Mouse (Mus musculus): ENCODE data around the gene S100a13.

The S100a13 gene

GRCm38 (mm10) chr3:90508287-90508949 is 5.8 kb upstream of the S100a13 start:
- DNase-seq (ENCODE audit: low spot score): no peak

GRCm38 (mm10) chr3:90508950-90509746 is 5.1 kb upstream of the S100a13 start, which contains the start of gene Chtop:
Gene Chtop (minus strand): TSS chr3:90509498.
- DNase-seq (ENCODE audit: low spot score): peak; percentile 100

DNA sequence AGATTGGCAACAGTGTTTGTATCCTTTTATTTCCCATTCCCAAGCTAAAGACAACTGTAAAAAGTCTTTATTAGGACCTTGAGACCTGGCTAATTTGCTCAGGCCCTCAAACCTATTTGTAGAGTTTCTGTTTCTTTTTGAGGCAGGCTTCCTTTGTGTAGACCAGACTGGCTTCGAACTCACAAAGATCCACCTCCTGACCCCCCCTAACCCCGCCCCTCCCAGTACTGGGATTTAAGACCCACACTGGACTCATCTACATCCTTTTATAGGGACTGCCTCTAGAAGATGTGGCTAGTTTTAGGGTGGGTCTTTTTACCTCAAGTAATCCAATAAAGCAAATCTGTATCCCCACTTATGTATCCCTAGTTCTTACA is 4.5 kb upstream of the S100a13 start:
- no peak for DNase-seq (ENCODE audit: low spot score)

- no peak for DNase-seq (ENCODE audit: low spot score)
Observed at GRCm38 (mm10) chr3:90512276-90512675, 2.0 kb upstream of the S100a13 start.

DNA sequence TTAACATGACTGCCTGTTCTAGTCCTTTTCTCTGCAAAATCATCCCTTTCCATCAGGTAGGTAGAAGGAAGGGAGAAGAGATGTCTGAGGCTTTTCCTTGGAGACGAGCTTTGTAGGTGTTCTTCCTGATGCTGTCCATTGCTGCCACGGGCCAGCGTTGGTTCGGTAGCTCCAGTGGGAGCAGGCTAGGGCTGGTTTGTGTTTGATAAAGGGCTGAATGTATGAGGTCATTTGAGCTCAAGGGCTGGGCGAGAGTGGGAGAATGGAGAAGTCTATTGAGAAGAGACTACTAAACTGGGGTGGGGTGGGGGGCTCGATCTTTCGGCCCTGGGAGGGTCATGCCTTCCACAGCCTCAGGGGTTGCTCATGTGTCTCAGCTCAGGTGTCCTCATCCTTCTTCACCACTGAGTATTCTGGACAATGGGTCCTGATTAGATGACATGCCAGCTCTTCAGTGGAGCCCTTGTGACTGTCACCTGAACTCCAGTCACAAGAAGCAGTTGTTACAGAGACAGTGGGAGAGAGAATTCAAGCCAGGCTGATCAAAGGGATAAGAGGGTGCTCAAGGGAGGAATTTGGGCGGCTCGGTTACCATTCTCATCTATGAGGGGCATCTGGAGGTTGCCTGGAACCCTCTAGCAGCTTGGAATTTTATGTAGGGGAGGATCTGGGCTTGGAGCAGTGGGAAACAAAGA is 1.1 kb upstream of the S100a13 start:
- DNase-seq (ENCODE audit: low spot score): no peak

DNA sequence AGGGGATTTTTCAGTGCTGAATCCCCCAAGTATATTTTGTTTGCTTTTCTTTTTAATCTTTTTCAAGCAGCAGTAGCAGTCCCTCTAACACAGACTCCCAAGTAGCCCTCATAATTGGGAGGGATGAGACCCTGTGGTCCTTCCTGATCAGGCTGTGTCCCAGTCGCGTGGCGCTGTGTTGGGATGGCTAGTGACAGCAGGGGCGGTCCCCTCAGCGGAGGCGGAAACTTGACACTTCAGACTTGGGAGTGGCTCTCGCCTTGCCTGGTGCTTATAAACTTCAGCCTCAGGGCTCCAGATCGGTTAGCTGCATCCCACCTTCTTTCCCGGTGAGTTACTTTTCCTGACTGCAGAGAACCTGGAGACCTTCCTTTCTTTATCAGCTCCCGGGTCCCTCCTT is 456 bp downstream of the S100a13 start:
- DNase-seq (ENCODE audit: low spot score): peak; percentile 87

DNA sequence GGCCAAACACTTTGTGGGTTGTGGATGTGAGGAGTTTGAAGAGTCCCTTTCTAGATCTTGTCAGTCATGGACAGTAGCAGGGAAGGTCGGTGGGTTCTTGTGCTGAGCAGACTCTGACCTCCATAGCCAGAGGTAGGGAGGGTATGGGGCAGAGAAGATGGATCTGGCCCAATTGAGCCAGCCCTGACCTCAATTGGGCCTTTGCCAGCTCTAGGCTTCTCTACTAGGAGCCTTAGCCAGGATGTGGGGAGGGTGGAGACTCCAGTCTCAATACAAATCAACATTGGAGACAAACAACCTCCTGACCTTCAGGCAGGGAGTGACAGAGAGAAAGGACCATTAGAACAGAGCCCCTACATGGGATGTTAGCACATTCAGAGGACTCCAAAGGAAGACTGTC is 1.0 kb downstream of the S100a13 start:
- peak; percentile 74 for DNase-seq (ENCODE audit: low spot score)

DNA sequence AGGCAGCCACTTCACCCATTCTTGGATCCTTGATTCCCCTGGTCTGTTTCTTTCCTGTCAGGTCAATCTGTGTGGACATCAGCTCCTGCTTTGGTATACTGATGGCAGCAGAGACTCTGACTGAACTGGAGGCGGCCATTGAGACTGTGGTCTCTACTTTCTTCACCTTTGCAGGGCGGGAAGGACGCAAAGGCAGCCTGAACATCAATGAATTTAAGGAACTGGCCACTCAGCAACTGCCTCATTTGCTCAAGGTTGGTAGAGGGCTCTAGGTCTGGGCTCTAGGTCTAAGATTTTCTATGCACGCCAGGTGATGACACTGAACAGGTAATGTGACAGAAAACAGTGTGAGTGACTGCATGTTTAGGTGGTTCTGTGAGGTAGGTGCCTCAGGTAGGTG is 1.6 kb downstream of the S100a13 start:
- DNase-seq (ENCODE audit: low spot score): no peak

DNA sequence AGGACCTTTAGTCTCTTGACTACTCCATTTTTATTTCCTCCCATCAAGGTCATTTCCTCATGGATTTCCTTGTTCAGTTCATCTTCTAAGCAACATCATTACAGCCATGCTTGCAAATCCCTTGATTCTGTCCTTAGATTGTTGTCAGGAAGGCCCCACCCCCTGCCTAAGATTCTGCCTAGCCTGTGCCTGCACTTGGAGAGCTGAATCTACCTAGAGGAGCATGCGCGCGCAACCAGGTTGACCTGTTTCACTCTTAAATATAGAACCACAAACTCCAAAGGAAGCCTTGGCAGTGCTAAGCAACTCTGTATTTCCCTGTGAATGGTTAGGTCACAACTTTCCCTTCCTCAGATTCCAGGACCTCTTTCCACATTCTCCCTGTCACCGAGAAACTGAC is 3.5 kb downstream of the S100a13 start:
- no peak for DNase-seq (ENCODE audit: low spot score)

GRCm38 (mm10) chr3:90525421-90525820 is 11.2 kb downstream of the S100a13 start:
- peak; percentile 81 for DNase-seq (ENCODE audit: low spot score)

- no peak for DNase-seq (ENCODE audit: low spot score)
Observed at GRCm38 (mm10) chr3:90526076-90526475, 11.8 kb downstream of the S100a13 start.

DNA sequence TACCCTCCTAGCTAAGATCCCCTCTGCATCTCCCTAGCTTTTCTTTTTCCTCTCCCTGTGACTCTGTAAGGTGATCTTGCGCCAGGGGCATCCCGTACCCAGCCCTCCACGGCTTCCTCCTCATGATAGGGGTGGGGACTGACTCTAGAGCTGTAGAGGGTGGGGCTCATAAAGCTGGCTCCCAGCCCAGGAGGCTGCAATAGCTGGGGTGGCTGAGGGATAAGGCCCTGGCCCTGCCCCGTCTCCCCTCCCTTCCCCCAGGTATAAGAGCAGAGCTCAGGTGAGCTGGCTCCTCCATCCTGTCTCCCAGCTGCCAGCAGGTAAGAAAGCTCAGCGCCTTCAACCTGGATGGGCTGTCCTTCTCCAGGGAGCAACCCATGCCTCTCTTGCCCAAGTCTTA is 12.3 kb downstream of the S100a13 start, which contains the start of gene S100a14:
Gene S100a14 (plus strand): TSS at position 277 of the 400 bp plus-strand sequence.
- DNase-seq (ENCODE audit: low spot score): peak; percentile 79

DNA sequence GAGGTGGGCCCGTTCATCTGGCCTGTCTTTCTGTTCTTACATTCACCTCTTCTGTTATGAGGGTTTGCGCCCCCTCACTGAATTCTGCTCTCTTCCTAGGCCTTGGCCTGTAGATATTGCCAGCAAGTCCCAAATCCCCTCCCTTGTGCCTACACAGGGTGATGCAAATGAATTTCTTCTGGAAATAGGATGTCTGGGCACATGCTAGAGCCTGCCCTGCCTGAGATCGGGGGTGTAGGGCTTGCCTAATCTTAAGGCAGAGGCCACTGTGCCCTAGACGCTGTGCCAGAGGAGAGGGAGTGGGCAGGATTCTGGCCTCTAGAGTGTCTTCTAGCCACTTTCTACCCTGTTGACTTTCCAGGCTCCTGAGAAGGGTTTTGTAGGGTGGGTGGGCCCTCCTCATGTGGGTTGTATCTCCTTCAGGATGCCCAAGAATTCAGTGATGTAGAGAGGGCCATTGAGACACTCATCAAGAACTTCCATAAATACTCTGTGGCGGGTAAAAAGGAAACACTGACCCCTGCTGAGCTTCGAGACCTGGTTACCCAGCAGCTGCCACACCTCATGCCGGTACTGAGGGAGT is 13.1 kb downstream of the S100a13 start:
- no peak for DNase-seq (ENCODE audit: low spot score)

- no peak for DNase-seq (ENCODE audit: low spot score)
Observed at GRCm38 (mm10) chr3:90531713-90532112, 17.5 kb downstream of the S100a13 start.

- DNase-seq (ENCODE audit: low spot score): no peak
Observed at GRCm38 (mm10) chr3:90535446-90535845, 21.2 kb downstream of the S100a13 start.

GRCm38 (mm10) chr3:90537141-90537904 is 23.1 kb downstream of the S100a13 start, which contains the start of gene S100a16:
Gene S100a16 (plus strand): TSS chr3:90537254.
- peak; percentile 85 for DNase-seq (ENCODE audit: low spot score)

GRCm38 (mm10) chr3:90537905-90538296 is 23.7 kb downstream of the S100a13 start:
- DNase-seq (ENCODE audit: low spot score): no peak

DNA sequence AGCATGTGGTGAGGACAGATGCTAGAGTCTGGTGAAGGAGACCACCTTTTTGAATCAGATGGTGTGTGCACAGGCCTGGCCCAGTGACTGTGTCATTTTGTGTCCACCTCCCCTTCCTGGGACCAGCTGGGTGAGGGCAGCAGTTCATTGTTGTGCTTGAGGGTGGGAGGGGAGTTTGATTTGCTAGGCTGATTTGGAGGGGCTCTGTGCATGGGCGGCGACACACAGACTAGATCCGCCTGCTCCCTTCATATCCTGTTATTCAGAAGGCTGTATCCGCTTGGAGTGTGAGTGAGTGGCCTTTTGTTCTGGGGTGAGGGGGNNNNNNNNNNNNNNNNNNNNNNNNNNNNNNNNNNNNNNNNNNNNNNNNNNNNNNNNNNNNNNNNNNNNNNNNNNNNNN is 26.7 kb downstream of the S100a13 start:
- peak; percentile 73 for DNase-seq (ENCODE audit: low spot score)

DNA sequence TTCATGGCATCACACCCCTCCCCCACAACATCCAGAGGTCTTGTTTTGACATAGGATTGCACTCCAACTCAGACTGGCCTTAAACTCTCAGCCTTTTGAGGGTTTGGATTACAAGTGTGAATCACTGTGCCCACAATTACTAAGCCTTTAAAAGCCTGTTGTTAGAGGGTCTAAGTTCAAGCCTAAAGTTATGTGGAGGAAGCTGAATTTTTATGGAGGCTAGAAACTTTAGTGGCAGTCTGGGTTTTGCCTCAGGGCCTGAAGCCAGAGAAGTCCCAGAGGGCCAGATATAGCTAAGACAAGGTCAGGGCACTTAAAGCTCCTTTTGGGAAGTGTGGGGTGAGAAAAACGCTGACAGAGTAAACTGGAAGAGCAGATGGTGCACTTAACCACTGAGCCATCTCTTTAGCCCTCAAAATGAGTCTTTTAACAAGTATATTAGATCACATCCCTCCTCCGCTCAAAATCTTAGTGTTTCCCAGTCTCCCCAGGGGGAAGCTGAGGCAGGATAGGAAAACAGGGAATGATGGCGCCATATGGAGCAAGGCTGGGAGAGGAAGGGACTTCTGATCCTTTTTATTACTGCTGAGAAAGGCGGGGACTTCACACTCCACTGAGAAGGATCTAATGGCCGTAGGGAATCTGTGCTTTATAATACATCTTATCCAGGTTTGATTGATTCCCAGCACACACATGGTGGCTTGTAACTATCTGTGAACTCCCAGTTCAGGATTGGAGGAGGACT is 35.6 kb downstream of the S100a13 start:
- DNase-seq (ENCODE audit: low spot score): no peak

DNA sequence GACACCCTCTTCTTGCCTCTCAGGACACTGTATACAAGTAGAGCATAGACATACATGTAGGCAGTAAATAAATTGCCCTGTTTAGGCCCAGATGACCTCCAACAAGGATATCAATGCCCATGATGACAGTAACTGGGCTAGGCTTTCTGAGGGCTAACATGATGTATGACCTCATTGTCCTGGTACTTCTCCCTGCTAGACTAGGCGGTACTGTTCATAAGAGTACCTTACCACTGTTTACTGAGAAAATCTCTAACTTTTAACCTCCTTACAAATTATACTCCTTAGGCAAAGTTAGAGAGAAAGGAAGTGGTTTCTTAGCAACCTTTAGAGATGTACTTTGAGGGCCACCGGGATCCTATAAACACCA is 36.2 kb downstream of the S100a13 start:
- DNase-seq (ENCODE audit: low spot score): no peak

DNA sequence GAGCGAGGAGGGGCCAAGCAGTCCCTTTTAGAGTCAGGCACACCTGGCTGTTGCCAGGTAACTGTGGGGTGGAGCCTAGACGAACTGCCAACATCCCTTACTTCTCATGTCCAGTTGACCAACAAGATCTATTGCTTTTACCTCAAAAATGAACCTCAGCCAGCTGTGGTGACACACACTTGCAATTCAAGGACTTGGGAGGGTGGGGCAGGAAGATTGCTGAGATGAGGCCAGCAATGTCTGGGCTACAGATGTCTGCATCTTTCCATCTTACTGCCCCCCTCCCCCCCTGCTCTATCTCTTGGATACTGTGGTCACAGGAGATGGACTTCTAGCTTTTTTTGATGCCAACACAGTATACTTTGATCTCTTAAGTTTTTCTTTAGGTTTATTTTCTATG is 38.0 kb downstream of the S100a13 start:
- DNase-seq (ENCODE audit: low spot score): no peak

Measured in lung, postnatal 25 days (tissue).